Mouse (Mus musculus) bone marrow macrophage, adult 2 months (primary cell): ENCODE results near the gene Olfr437.

Source experiments
- CTCF ChIP-seq: IDR thresholded peaks from 2 replicates; pipeline ENCODE4 v1.5.1; 2012; ENCODE audit warnings: low read depth, mild to moderate bottlenecking, low read length, moderate library complexity
- POLR2A ChIP-seq: IDR thresholded peaks from 2 replicates; pipeline ENCODE4 v1.6.1; 2012; ENCODE audit warnings: mild to moderate bottlenecking, low read depth, low read length, borderline replicate concordance

DNA sequence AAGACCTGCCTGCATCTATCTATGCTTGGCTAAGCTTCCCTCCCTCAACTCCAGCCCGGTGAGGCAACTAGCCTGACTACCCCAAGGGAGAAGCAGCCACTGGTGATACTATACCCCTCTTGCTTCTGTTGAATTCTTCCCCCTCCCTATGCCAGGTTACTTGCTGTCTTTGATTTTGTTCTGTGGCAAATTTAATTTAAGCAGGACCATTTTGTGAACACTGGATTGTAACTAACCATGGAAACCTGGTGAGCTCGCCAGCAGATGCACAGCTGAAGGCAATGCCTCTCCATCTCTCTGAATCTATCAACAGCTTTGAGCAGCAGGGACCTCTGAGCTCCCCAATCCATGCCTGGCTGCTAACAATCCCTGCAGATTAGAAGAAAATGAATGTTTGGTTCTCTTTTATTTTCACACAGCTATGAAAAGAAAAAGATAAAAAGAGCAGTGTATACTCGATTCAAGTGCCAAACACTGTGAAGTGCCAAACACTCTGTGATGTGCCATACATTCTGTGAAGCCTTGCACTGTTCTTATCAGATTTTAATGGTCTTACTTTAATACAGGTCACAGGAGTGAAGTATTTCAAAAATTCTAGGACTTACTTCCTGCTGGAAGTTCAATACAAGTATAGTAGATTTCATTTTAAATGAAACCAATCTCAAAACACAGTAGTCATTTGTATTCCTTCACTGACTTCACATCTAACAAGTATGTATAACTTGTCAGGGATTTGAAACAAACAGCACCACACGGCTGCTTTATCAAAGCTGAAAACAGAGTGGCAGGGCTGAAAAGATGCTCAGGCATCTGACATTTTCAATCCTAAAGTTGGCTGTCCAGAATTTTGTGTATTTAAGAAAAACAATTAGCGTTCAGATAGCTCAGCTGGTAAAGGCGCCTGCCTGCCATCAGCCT is 15.8 kb downstream of the Olfr437 start:
- TF ChIP-seq POLR2A (no peak), CTCF (no peak)
